Mouse (Mus musculus) spleen, adult 2 months (tissue): Measurements from ENCODE around the gene Tox3.

ENCODE experiments used
- CTCF ChIP-seq: fragments of 200-500 bp; IDR thresholded peaks from 2 replicates; pipeline ENCODE4 v1.5.1; 2011; ENCODE audit warnings: mild to moderate bottlenecking, inconsistent platforms; ENCODE audit not compliant: insufficient read depth, insufficient read length, insufficient replicate concordance; ENCODE audit errors: extremely low read depth
- POLR2A ChIP-seq: fragments of 200-500 bp; IDR thresholded peaks from 2 replicates; pipeline ENCODE4 v1.6.1; 2011; ENCODE audit warnings: low read depth, low read length, inconsistent platforms

DNA sequence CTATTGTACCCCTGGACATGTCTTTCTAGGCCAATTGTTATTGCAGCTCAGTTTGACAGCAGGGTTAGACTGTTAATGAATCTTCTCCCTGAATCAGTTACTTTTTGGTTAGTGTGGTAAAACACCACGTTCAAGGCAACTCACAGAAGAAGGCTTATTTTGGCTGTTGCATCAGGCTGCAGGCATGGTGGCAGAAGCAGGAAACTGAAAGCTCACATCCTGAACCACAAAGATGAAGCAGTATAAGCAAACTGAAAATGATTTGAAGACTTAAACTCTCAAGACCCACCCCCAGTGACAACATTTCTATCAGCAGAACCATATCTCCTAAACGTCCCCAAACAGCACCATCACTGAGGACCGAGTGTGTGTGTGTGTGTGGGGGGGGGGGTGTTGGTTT lies 8.6 kb upstream of the Tox3 start:
- no peak for TF ChIP-seq POLR2A
- no peak for TF ChIP-seq CTCF
